Mouse (Mus musculus) G1E-ER4 (cell line): ENCODE measurements around the gene Arnt2. TPM values are rescaled to one million over a fixed set of nuclear protein-coding genes. Genes with fewer than 3 reads are reported as not detected.

Experiments
- GATA1 ChIP-seq: IDR thresholded peaks from one replicate; pipeline ENCODE4 v1.8.0; 2012; ENCODE audit warnings: low read length, inconsistent platforms
- polyA plus RNA-seq: library from polyadenylated mRNA; stranded (reverse); fragments of >175 nt; gene quantifications from 2 replicates; pipeline ENCODE4 v1.2.3, GENCODE M21; 2012

Arnt2 gene
- polyA plus RNA-seq, 1 experiment = not detected

DNA sequence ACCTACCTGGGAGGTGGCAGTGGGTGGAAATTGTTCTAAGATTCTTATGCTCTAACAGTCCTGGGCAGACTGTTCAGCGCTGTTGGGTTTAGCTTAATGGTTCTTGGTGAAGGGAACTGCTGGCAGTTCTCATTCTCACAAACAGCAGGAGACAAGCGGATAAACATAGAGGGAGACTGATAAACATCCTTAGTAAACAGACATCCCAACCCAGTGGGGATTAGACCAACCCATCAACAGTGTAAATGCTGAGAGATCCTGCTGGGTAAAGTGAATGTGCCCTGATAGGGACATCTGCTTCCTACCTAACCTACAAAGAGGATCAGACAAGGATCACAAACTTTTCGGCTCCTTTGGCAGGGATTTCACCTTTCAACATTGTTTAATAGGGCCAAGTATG is 155.7 kb downstream of the Arnt2 start:
- no peak for TF ChIP-seq GATA1

DNA sequence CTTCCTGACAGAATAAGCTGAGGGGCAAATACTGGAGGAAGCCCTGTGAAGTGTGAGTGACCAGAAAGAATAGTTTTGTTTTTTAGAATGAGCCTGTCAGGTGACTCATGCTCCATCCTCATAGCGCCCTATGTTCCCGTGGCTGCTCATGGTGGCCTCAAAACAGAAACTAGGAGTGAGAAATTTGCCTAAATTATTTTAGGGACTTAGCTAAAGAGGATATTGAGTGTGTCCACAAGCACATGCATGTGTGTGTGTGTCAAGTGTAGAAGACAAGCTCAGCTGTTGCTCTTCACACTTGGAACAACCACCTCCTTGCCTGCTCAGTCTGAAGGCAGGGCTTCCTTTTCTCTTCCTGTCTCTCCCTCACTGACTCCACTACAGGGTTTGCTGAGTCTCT is 158.3 kb downstream of the Arnt2 start:
- no peak for TF ChIP-seq GATA1

DNA sequence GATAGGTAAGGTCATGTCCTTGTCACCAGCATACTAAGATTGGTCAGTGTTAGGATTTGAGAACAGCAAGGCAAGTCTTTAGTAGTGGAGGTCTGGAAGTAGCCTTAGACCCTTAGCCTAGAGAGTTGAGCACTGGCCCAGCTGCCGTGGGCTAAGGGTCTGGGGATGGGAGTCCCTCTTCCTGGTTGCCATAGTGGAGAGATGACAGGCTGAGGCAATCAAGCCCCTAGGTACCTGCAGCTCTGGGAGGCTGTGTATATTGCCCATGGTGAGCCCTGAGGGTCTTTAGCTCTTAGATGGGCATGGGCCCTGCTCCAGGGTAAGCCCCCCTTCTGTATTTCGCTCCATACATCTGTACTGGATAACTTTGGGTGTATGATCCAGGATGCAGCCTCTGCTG is 159.2 kb downstream of the Arnt2 start:
- no peak for TF ChIP-seq GATA1

DNA sequence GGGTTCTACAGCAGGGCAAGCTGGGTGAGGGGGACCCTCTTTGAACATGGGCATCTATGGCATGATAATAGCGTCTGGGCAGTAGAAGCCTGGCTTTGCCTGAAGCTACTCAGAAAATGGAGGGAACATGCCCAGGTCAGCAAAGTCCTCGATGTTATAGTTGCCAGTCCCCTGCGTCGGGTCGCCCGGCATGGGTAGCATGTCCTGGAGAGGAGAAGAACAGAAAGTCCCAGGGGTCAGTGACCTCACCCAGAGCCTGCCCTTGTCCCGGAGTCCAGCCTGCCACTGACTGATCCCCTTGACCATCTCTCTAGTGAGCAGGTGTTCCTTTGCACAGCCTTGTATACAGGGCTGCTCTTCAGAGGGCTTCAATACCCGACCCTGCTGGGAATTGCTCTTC is 160.0 kb downstream of the Arnt2 start:
- TF ChIP-seq GATA1 = no peak

DNA sequence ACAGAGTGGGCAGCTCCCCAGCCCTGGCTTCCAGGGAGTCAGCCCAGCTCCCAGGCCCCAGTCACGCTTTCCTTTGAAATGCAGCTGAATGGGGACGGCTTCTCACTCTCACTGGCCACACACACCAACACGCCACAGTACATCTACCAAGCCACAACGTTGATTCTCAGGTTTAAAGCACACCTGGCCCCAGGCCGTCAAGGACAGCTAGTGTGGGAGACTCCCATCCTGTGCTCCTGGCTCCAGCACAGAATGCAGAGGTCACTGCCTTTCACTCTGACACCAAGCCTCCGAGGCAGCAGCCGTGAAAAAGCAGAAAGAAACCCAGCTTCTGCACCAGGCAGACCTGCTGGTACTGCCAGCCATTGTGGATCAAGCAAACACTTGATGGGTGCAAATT is 160.6 kb downstream of the Arnt2 start:
- TF ChIP-seq GATA1 = no peak

DNA sequence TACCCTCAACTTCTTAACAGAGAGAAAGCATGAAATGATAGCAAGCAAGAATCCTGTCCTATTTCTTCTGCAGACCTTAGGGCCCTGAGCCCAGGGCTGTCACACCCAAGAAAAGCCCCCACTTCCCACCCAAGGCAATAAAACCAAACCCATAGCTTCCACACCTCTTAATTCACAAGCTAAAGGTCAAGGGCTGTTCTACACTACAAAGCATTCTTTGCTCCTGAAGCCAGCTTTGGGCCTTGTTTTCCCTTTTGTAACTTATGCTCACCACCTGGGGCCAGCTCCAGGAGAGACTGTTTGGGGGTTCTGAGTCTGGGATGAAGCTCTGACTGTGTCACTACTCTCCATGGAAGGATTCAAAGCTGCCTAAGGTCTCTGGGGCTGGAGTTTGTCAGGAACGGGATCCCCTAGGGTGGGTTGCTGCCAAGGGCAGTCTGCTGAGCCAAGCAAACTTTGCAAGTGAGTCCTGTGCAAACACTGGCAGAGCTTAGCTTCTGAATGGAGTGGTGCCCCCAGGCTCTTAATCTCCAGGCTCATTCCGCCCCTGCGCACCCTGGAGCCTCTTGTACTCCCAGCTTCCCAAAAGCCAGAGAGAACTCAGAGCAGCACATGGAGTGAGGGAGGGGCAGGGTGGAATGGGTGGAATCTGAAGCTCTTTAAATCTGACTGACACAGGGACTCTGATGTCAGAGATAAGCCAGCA is 161.9 kb downstream of the Arnt2 start:
- no peak for TF ChIP-seq GATA1

DNA sequence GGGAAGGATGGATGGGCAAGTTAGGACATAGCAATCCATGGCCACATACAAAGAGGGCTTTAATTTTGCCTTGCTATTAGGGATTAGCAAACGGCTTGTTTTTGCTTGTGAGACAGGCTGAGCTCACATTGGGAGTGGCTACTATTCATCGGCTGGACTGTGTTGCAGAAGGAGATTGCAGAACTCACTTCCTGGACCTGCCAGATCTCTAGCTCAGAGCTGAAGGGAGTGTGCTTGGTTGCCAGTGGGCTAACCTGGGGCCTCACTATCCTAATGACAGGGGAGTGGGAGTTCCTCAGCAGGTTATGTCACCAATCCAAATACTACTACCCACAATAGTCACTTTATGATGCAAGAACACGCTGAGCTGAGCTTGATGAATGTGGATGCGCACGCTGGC is 163.1 kb downstream of the Arnt2 start:
- no peak for TF ChIP-seq GATA1

DNA sequence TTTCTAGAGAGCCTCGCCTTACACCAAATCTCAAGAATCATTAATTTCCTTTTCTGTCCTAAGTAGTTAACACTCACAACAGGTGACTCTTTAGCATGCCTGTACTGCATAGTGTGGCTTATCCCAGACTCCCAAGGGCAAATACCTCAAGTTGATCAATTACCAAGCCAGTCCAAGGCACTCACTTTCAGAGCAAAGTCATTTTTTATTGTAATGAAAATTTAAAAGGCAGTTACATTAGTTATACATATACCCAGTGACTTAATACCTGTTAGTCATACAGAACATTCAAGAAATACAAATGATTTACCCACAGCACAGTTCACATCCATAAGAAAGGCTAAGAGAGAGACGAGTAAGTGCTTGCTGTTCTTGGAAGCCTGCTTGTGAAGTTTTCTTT is 163.9 kb downstream of the Arnt2 start:
- TF ChIP-seq GATA1 = no peak

DNA sequence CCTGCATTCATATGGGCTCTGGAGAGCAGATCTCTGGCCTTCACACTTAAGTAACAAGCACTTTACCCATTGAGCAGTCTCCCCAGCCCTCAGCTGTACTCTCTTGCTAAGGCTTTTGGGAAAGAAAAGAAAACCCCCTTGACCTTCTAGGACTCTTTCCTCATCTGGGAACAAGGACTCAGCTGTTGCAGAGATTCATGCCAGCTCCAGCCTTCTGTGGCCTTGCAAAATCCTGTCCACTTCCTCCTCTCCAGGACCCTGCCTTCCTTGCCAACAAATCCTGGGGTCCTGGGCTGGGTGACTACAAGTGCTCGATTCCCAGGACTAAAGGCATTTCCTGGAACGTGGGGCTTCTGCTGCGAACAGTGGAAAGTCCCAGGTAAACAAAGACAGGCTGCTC is 169.6 kb downstream of the Arnt2 start:
- TF ChIP-seq GATA1 = no peak

DNA sequence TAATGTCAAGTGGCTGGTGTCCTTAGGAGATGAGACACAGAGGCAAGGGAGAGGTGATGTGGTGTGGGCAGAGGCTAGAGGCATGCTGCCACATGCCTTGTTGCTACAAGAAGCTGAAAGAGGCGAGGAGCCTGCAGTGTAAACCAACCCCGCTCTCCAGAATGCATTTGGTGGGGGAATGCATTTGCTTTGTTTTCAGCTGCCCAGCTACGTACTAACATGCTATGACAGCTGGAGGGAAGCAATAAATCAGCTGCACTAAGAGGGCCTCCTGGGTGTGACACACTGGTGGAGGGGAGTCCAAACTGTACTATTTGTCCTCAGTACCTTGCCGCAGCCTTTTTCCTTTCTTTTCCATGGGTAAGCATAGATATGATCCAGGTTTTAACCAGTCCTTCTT is 172.3 kb downstream of the Arnt2 start:
- TF ChIP-seq GATA1 = no peak

DNA sequence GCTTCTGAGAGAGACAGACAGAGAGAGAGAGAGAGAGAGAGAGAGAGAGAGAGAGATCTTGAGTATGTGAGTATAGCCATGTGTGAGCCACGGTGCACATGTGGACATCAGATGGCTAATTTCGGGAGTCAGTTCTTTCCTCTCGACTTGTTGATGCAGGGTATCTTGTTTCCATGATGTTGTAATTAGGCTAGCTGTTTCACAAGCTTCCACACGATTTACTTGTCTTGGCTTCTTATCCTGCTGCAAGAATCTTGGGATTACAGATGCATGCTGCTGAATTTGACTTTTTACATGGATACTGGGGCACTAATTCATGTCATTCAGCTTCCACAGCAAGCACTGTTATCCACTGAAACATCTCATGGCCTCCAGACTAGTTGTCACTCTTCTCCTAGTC is 178.6 kb downstream of the Arnt2 start:
- no peak for TF ChIP-seq GATA1

DNA sequence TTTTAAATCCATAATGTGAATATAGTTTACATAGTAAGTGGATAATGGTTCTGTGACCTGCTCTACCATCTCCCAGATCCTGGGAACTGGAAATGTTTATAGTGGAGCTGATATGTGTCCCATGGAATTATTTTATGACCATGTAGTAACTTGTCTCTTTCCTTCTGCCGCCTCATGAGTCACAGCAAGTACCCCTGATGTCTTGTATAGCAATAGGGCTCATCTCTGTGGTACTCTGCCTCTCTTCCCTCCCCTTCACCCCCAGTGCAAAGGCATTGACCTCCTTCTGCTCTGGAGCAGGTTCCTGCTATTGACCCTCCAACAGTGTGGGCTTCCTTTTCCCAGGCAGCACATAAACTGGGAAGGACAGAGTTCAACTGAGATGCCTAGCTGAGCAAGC is 182.3 kb downstream of the Arnt2 start:
- TF ChIP-seq GATA1 = no peak

DNA sequence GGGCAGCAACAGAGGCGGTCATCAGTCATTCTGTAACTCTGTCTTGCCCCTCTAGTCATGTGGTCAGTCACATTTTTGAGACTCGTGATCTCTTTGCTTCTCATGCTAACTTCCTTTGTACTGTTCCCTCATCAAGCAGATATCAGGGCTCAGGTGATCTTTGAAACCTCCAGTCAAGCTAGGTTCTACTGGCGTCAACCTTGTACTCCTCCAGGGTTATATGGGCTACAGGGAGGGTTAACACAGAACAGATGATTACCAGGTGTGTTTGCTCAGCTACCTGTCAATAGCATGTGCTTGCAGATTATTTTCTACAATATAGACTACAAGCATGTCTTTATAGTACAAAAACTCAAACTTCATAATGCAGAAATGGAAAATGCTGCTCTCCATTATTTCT is 183.1 kb downstream of the Arnt2 start:
- TF ChIP-seq GATA1 = no peak

DNA sequence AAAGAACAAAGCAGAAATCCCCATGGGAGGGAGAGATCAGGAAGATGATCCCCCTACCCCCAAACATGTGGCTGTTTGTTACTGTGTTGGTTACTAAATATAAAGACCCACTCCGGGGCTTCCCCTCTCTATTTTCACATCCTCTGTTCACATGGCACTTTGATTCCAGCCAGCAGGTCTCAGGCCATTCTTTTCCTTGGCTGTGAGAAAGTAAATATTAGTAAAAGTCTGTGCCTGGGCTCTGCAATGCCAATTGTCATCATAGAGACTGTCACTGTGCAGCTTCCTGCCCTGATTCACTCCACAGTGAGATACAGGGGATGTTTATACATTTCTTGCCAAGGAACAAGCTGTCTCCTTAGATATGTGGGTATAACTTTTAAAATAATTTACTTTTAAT is 197.9 kb downstream of the Arnt2 start:
- TF ChIP-seq GATA1 = no peak

DNA sequence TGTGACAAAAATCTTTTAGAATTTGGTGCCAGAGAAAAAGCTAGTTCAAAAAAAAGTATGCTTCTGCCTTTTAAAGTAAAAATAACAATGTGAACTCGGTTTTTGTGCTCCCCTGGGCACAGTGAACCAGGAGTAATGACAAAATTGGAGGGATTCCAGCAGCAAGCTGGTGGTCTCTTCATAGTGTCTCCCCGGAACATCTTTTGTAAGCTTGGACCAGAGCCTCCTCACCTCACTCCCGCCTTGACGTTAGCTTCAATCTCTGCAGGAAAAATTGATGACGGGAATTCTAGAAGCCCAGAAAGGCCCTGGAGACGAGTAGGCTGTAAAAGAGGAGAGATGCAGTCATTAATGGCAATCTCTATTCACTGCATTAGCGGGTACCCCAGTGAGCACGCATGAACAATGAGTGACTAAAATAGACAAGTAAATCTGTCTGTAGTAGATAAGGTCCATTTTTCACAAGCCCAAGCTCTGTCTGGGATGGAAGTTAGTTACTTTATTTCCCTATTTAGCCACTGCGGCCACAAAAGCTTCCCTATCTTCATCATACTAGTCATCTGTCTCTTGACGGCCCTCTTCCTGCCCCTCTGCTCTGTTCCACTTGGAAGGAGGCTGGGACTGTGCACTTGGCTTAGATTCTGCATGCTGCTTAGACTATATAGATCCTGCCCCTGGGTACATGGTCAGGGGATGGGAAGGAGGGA is 199.2 kb downstream of the Arnt2 start:
- no peak for TF ChIP-seq GATA1

DNA sequence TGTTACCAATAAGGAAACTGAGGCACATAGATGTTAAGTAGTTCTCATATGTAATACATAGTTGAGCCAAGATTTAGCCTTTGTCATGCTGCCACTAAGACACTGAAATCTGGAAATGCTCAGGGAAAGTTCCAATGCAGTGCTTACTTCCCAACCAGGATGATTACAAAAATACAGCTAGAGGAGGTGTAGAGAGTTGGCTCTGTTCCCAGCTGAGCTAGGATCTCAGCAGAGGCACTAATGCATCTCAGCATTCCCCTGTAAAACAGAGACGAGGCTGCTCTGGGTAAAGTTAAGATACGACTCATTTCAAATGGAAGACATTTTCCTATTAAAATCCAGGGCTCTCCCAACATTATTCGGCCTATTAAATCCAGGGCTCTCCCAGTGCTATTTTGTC is 206.0 kb downstream of the Arnt2 start:
- no peak for TF ChIP-seq GATA1
